Mouse (Mus musculus) embryonic facial prominence, embryonic 11.5 days (tissue): ENCODE data around the gene Apold1. TPM values are rescaled to one million over a fixed set of nuclear protein-coding genes. Genes with fewer than 3 reads are reported as not detected.
A peak's percentile ranks its signal among the peaks of the same experiment; 100 is the strongest.

Source experiments
- ATAC-seq: fragments of 200-750 bp; cut with Nextera tagmentation; replicated peaks from 2 replicates; pipeline ENCODE4 v1.8.0; 2017; ENCODE audit warnings: low read depth; ENCODE audit not compliant: insufficient number of reproducible peaks, low FRiP score, low TSS enrichment
- DNase-seq: peaks from one replicate; pipeline ENCODE4 v3.0.0-alpha.2; 2015; ENCODE audit warnings: low spot score
- H3K27ac ChIP-seq: fragments of 300-500 bp; sonication (generic); replicated peaks from 2 replicates; pipeline ENCODE4 v1.5.1; 2014; ENCODE audit warnings: mild to moderate bottlenecking, low read depth, low read length, control low read depth
- H3K27me3 ChIP-seq: fragments of 300-500 bp; sonication (generic); 2 replicates; pipeline ENCODE4 v1.6.1; 2014; ENCODE audit warnings: mild to moderate bottlenecking, low read length, moderate library complexity, mixed read lengths; ENCODE audit not compliant: control insufficient read depth, insufficient read depth
- H3K36me3 ChIP-seq: fragments of 300-500 bp; sonication (generic); replicated peaks from 2 replicates; pipeline ENCODE4 v1.6.1; 2014; ENCODE audit warnings: low read depth, mild to moderate bottlenecking, low read length, moderate library complexity, mixed read lengths; ENCODE audit not compliant: control insufficient read depth, insufficient read depth
- H3K4me1 ChIP-seq: fragments of 300-500 bp; sonication (generic); 2 replicates; pipeline ENCODE4 v1.6.1; 2014; ENCODE audit warnings: low read length, mixed read lengths; ENCODE audit not compliant: control insufficient read depth, insufficient read depth
- H3K4me2 ChIP-seq: fragments of 300-500 bp; sonication (generic); 2 replicates; pipeline ENCODE4 v1.6.1; 2014; ENCODE audit warnings: low read depth, mild to moderate bottlenecking, control low read depth, low read length, moderate library complexity
- H3K4me3 ChIP-seq: fragments of 300-500 bp; sonication (generic); 2 replicates; pipeline ENCODE4 v1.5.1; 2014; ENCODE audit warnings: low read depth, low read length, control low read depth
- H3K9ac ChIP-seq: fragments of 300-500 bp; sonication (generic); replicated peaks from 2 replicates; pipeline ENCODE4 v1.6.1; 2014; ENCODE audit warnings: mild to moderate bottlenecking, control low read depth, low read length
- H3K9me3 ChIP-seq: fragments of 300-500 bp; sonication (generic); replicated peaks from 2 replicates; pipeline ENCODE4 v1.6.1; 2016; ENCODE audit warnings: mild to moderate bottlenecking, low read length, inconsistent platforms, mixed read lengths; ENCODE audit not compliant: control insufficient read depth
- WGBS: fragments of 180-500 bp; shearing (Covaris S2); extraction: QIAGEN DNeasy Blood & Tissue Kit; methylation state at CpG from one replicate; pipeline ENCODE4 v1.1.7; 2014; 5-methylcytosine and 5-hydroxymethylcytosine counted together
- polyA plus RNA-seq: library from polyadenylated mRNA; unstranded; fragments of >200 nt; fragmentation: Nextera tagmentation; extraction: Ambion mirVana; gene quantifications from 2 replicates; pipeline ENCODE4 v1.2.1, GENCODE M21; 2014

Gene Apold1
- polyA plus RNA-seq, 1 experiment from 2014 or later, result 4.1 TPM

DNA sequence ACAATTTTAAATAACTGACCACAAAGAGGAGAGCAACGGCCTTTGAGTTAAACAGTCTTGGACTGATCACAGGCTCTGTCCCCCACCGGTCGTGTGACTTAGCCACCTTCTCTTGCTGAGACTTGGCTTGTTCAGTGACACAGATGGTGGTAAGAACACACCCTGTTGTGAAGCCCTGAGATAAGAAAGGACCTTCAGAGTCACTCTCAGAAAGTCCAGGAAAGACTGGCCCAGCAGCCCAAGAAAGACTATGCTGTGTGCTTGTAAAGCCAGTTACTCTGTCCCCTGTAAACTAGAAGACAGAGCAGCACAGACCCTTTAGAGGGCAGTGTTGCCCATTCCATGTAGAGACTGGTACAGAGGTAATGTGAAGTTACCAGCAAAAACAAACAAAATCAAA, 3.2 kb downstream of the Apold1 start:
- no peak overlapping the region for H3K4me2 ChIP-seq
- H3K27me3 ChIP-seq, result no peaks in the 10 kb centered on the region
- H3K36me3 ChIP-seq, result no peaks in the 10 kb centered on the region
- H3K9me3 ChIP-seq, result no peaks in the 10 kb centered on the region
- H3K4me3 ChIP-seq, result no peak overlapping the region
- H3K9ac ChIP-seq, result no peak overlapping the region
- no peak overlapping the region for H3K27ac ChIP-seq
- 69% methylated on average over 3 of the region's 3 CpGs for WGBS
- no peaks in the 10 kb centered on the region for H3K4me1 ChIP-seq
- DNase-seq, result peak; percentile 38
- ATAC-seq, result no peak

DNA sequence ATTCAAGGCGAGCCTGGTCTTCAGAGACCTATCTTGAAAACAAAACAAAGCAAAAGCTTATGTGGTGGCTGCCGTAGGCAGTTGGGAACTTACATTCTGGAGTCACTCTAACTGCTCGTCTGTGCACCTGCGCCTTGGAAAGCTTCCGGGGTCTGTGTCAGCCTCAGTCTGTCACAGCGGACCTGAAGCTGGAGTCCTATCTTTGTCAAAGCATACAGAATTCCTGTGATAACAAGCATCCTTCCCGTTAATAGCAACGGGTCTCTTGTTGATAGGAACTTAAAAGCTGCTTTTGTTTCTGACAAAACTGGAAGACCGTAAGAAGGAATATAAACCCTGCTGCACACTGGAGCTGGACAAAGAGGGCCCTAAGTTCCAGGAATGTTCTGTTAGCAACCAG, 6.9 kb downstream of the Apold1 start:
- H3K9me3 ChIP-seq, result no peaks in the 10 kb centered on the region
- ATAC-seq (no peak), DNase-seq (no peak)
- H3K36me3 ChIP-seq, result no peaks in the 10 kb centered on the region
- no peaks in the 10 kb centered on the region for H3K27me3 ChIP-seq
- H3K4me3 ChIP-seq, result no peak overlapping the region
- 79% methylated on average over 9 of the region's 9 CpGs for WGBS
- no peaks in the 10 kb centered on the region for H3K4me1 ChIP-seq
- H3K9ac ChIP-seq, result no peak overlapping the region
- no peak overlapping the region for H3K27ac ChIP-seq
- no peak overlapping the region for H3K4me2 ChIP-seq

GRCm38 (mm10) chr6:134990674-134991073, 9.2 kb downstream of the Apold1 start:
- DNase-seq (no peak), ATAC-seq (no peak)
- H3K9ac ChIP-seq, result no peak overlapping the region
- no peaks in the 10 kb centered on the region for H3K27me3 ChIP-seq
- WGBS, result 90% methylated on average over 6 of the region's 6 CpGs
- no peak overlapping the region for H3K4me2 ChIP-seq
- no peak overlapping the region for H3K27ac ChIP-seq
- H3K36me3 ChIP-seq, result no peaks in the 10 kb centered on the region
- no peak overlapping the region for H3K4me3 ChIP-seq
- no peaks in the 10 kb centered on the region for H3K9me3 ChIP-seq
- H3K4me1 ChIP-seq, result no peaks in the 10 kb centered on the region

GRCm38 (mm10) chr6:134994031-134994651, 12.6 kb downstream of the Apold1 start:
- Histone ChIP-seq H3K36me3 (no peaks in the 10 kb centered on the region), H3K9ac (no peak overlapping the region), H3K4me1 (no peaks in the 10 kb centered on the region), H3K4me2 (no peak overlapping the region), H3K27ac (no peak overlapping the region), H3K9me3 (no peaks in the 10 kb centered on the region), H3K4me3 (no peak overlapping the region), H3K27me3 (no peaks in the 10 kb centered on the region)
- WGBS, result 69% methylated on average over 12 of the region's 12 CpGs
- ATAC-seq (no peak), DNase-seq (no peak)

GRCm38 (mm10) chr6:134994985-134995384, 13.5 kb downstream of the Apold1 start:
- Histone ChIP-seq H3K27me3 (no peaks in the 10 kb centered on the region), H3K36me3 (no peaks in the 10 kb centered on the region), H3K4me3 (no peak overlapping the region), H3K27ac (no peak overlapping the region), H3K9ac (no peak overlapping the region), H3K9me3 (no peaks in the 10 kb centered on the region), H3K4me2 (no peak overlapping the region), H3K4me1 (no peaks in the 10 kb centered on the region)
- DNase-seq, result no peak
- 77% methylated on average over 8 of the region's 8 CpGs for WGBS
- no peak for ATAC-seq

DNA sequence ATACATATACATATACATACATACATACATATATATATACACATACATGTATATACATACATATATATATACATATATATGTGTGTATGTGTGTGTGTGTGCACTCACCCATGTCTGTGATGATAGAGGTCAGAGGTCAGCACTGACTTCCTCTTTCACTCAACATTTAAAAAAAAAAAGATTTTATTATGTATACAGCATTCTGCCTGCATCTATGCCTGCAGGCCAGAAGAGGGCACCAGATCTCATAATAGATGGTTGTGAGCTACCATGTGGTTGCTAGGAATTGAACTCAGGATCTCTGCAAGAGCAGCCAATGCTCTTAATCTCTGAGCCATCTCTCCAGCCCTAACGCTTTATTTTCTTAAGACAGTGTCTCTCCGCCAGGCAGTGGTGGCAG, 15.4 kb downstream of the Apold1 start:
- H3K4me2 ChIP-seq, result no peak overlapping the region
- DNase-seq (no peak), ATAC-seq (no peak)
- H3K4me1 ChIP-seq, result no peaks in the 10 kb centered on the region
- H3K36me3 ChIP-seq, result no peaks in the 10 kb centered on the region
- no peak overlapping the region for H3K27ac ChIP-seq
- H3K9me3 ChIP-seq, result no peaks in the 10 kb centered on the region
- 84% methylated on average over 2 of the region's 2 CpGs for WGBS
- no peak overlapping the region for H3K4me3 ChIP-seq
- H3K9ac ChIP-seq, result no peak overlapping the region
- no peaks in the 10 kb centered on the region for H3K27me3 ChIP-seq

DNA sequence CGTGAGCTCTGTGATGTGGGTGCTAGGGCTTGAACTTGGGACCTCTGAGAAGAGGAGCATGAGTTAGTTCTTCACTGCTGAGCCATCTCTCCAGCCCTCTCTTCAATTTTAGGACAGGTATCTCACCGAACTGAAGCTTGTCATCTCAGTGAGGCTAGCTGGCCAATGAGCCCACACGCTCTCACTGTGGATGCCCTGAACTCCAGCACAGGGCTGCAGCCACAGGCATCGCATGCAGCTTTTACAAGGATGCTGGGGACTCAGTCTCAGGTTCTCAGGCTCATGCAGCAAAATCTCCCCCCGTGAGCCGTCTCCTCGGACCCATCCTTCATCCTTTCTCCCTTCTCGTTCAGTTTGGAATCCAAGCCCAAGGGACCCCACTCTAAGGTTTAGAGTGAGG, 16.6 kb downstream of the Apold1 start:
- Histone ChIP-seq H3K36me3 (no peaks in the 10 kb centered on the region), H3K27me3 (no peaks in the 10 kb centered on the region), H3K4me2 (no peak overlapping the region), H3K9ac (no peak overlapping the region), H3K27ac (no peak overlapping the region), H3K4me3 (no peak overlapping the region), H3K4me1 (no peaks in the 10 kb centered on the region), H3K9me3 (no peaks in the 10 kb centered on the region)
- WGBS, result 80% methylated on average over 8 of the region's 8 CpGs
- ATAC-seq (no peak), DNase-seq (no peak)

GRCm38 (mm10) chr6:134998781-134999180, 17.3 kb downstream of the Apold1 start:
- WGBS, result 50% methylated on average over 3 of the region's 3 CpGs
- ATAC-seq, result no peak
- Histone ChIP-seq H3K27me3 (no peaks in the 10 kb centered on the region), H3K9me3 (no peaks in the 10 kb centered on the region), H3K4me3 (no peak overlapping the region), H3K36me3 (no peaks in the 10 kb centered on the region), H3K4me1 (no peaks in the 10 kb centered on the region), H3K9ac (no peak overlapping the region), H3K4me2 (no peak overlapping the region), H3K27ac (no peak overlapping the region)
- DNase-seq, result no peak
